Mouse (Mus musculus): ENCODE results near the gene Evi5l. TPM values are rescaled to one million over a fixed set of nuclear protein-coding genes. Genes with fewer than 3 reads are reported as not detected.
A peak's percentile ranks its signal among the peaks of the same experiment; 100 is the strongest.

Evi5l gene
- polyA plus RNA-seq, 1 experiment = 75.3 TPM

DNA sequence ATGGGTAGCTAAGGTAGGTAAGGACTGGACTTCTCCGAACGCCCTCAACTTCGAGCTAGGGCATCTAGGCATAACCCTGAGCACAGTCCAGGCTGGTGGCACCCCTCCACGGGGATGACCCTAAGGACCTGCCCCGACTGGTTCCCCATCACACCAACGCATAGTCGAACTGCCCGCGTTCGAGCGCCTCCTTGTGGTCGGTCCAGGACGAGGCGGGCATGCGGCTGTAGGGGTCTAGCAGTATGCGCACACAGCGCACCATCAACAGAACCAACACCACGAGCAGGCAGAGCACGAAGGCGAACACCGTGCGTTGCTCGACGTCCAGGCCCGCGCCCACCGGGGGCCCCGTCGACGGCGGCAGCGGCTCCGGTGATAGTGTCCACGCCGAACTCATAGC is 91.9 kb downstream of the Evi5l start:
- H3K4me3 ChIP-seq (ENCODE audit: insufficient read depth, low read length) = peak overlapping the region; percentile 89
- peak overlapping the region; percentile 89 for H3K27ac ChIP-seq (ENCODE audit: insufficient read depth, low read length)
- H3K4me1 ChIP-seq (ENCODE audit: control insufficient read depth, insufficient read depth, low read length) = peaks cover 8% of the 10 kb centered on the region
- TF ChIP-seq POLR2A (IDR thresholded peaks at IDR 0.05; ENCODE audit: extremely low read depth, insufficient read depth, low read length) = no peak; the same call in 1 of the 2 replicates
- peak; percentile 67 for TF ChIP-seq CTCF (IDR thresholded peaks at IDR 0.05; ENCODE audit: extremely low read depth, insufficient read depth, low read length)

DNA sequence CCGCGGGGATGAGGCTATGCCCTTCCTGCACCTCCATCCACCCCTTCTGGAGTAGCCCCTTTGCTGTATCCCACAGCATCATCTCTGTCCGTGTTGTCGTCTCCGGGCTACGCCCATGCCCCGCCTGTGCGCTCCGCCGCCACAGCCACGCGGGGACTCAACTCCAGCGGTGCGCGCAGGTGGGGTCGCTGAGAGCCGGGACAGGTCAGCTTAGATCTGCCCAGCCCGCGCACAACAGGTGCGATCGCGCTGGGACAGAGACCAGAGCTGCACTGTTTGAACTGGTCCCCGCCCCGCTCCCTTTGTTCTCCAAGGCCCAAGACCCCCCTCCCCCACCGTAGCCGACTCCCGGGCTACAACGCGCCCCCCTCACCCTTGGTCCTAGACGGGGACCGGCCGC is 92.3 kb downstream of the Evi5l start:
- H3K27ac ChIP-seq (ENCODE audit: insufficient read depth, low read length) = peak overlapping the region; percentile 89
- H3K4me3 ChIP-seq (ENCODE audit: insufficient read depth, low read length) = peak overlapping the region; percentile 89
- H3K4me1 ChIP-seq (ENCODE audit: control insufficient read depth, insufficient read depth, low read length) = peaks cover 10% of the 10 kb centered on the region
- TF ChIP-seq POLR2A (IDR thresholded peaks at IDR 0.05; ENCODE audit: extremely low read depth, insufficient read depth, low read length) (no peak), CTCF (IDR thresholded peaks at IDR 0.05; ENCODE audit: extremely low read depth, insufficient read depth, low read length) (no peak)

DNA sequence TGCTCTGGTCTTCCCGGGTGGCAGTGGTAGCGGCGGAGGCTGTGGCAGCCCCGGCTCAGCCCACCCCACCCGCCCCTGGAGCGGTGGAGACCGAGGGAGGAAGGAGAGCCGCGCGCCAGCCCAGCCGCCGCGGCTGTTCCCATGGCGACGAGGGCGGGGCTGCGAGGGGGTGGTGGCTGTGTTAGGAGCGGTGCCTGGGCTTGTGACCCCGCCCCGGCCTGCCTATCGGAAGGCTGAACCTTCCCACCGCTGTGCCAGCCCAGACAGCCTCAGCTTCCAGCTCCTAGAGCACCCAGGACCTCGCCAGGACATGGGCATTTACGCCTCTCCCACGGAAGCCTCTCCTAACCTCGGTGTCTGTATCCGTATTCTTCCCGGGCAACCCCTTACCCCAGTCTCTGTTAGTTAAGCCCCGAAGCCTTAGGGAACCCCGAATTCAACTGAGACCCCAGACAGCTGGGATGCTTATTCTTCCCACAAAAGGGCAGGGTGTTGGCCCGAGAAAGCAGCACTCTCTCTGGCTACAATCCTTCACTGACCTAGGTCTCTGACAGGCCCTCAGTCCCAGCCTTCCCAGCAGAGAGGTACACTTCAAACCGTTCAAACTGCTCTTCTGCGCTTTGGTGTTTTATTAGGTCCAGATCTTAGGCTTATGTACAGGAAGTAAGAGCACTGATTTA is 92.9 kb downstream of the Evi5l start, which contains the start of gene Ctxn1:
Ctxn1 (minus strand) TSS at position 150 of the 680 bp plus-strand sequence.
- Histone ChIP-seq H3K4me3 (ENCODE audit: insufficient read depth, low read length) (peak within 1 kb of the TSS; percentile 89), H3K4me1 (ENCODE audit: control insufficient read depth, insufficient read depth, low read length) (peaks cover 10% of the 10 kb centered on the region), H3K27ac (ENCODE audit: insufficient read depth, low read length) (peak within 1 kb of the TSS; percentile 93)
- TF ChIP-seq POLR2A (IDR thresholded peaks at IDR 0.05; ENCODE audit: extremely low read depth, insufficient read depth, low read length) = peak; percentile 58; the same call in 1 of the 2 replicates
- TF ChIP-seq CTCF (IDR thresholded peaks at IDR 0.05; ENCODE audit: extremely low read depth, insufficient read depth, low read length) = no peak

DNA sequence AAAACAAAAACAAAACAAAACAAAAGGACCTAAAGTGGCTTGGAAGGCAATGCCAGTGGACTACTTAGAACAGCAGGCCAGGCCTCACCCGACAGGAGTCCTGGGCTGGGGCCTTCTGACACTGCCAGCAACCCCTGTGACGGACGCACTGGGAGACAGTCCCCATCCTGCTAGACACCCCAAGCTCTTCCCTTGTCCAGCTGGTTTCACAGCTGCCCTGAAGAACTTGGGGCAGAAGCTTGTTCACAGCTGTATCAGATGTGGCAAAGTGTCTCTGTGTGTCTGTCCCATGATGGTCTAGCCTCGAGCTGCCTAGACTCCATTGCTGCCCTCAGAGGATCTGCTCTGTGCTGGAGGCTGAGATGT is 93.4 kb downstream of the Evi5l start:
- TF ChIP-seq POLR2A (IDR thresholded peaks at IDR 0.05; ENCODE audit: extremely low read depth, insufficient read depth, low read length) = no peak
- no peak for TF ChIP-seq CTCF (IDR thresholded peaks at IDR 0.05; ENCODE audit: extremely low read depth, insufficient read depth, low read length)
- H3K4me1 ChIP-seq (ENCODE audit: control insufficient read depth, insufficient read depth, low read length) = peaks cover 12% of the 10 kb centered on the region
- H3K4me3 ChIP-seq (ENCODE audit: insufficient read depth, low read length) = no peak overlapping the region
- no peak overlapping the region for H3K27ac ChIP-seq (ENCODE audit: insufficient read depth, low read length)

Other genes starting within 250 kb of the Evi5l start
- 0.10 and 0.19 TPM in 2 replicates for gene Cd209b, start 239.7 kb upstream of the Evi5l start, polyA plus RNA-seq (2012; rRNA removed)
- 0.40 and 0.42 TPM in 2 replicates for gene Cd209c, start 211.8 kb upstream of the Evi5l start, polyA plus RNA-seq (2012; rRNA removed)
- gene Cd209f, start 60.7 kb upstream of the Evi5l start, polyA plus RNA-seq (2012; rRNA removed) = 0.54 and 0.61 TPM in 2 replicates
- gene Cd209g, start 32.5 kb upstream of the Evi5l start, polyA plus RNA-seq (2012; rRNA removed) = 0.09 and 0.23 TPM in 2 replicates
- 16.7 and 18.6 TPM in 2 replicates for gene Prr36, start 50.9 kb downstream of the Evi5l start, polyA plus RNA-seq (2012; rRNA removed)
- 0.04 TPM in 1 of 2 replicates, not detected in the other for gene Lrrc8e, start 60.3 kb downstream of the Evi5l start, polyA plus RNA-seq (2012; rRNA removed)
- 60.4 and 60.6 TPM in 2 replicates for gene Map2k7, start 72.2 kb downstream of the Evi5l start, polyA plus RNA-seq (2012; rRNA removed)
- 4.8 and 5.8 TPM in 2 replicates for gene Gm49320, start 72.3 kb downstream of the Evi5l start, polyA plus RNA-seq (2012; rRNA removed)
- 26.4 and 27.5 TPM in 2 replicates for gene Tgfbr3l, start 81.6 kb downstream of the Evi5l start, polyA plus RNA-seq (2012; rRNA removed)
- 48.8 and 48.9 TPM in 2 replicates for gene Snapc2, start 86.5 kb downstream of the Evi5l start, polyA plus RNA-seq (2012; rRNA removed)
- gene Ctxn1, start 92.7 kb downstream of the Evi5l start, polyA plus RNA-seq (2012; rRNA removed) = 1,021 and 1,048 TPM in 2 replicates
- gene Timm44, start 109.3 kb downstream of the Evi5l start, polyA plus RNA-seq (2012; rRNA removed) = 92.9 and 111 TPM in 2 replicates
- 16.1 and 16.4 TPM in 2 replicates for gene Ccl25, start 158.6 kb downstream of the Evi5l start, polyA plus RNA-seq (2012; rRNA removed)
- gene Elavl1, start 158.8 kb downstream of the Evi5l start, polyA plus RNA-seq (2012; rRNA removed) = 35.1 and 35.6 TPM in 2 replicates

Data from cortical plate, adult 2 months (tissue).